Mouse (Mus musculus): ENCODE results near the gene Bco2. TPM values are rescaled to one million over a fixed set of nuclear protein-coding genes. Genes with fewer than 3 reads are reported as not detected.

Bco2 gene
- polyA plus RNA-seq, 1 experiment from 2014 or later = 0.17 TPM

GRCm38 (mm10) chr9:50490836-50491235 lies 64.1 kb downstream of the Bco2 start:
- H3K9ac ChIP-seq (replicated peaks) = no peak overlapping the region
- H3K9me3 ChIP-seq = no peaks in the 10 kb centered on the region
- peaks cover under 1% of the 10 kb centered on the region; the same call in 1 of the 2 replicates for H3K4me1 ChIP-seq
- no peak for ATAC-seq (ENCODE audit: low FRiP score, low read depth)
- H3K27me3 ChIP-seq = no peaks in the 10 kb centered on the region
- no peak overlapping the region for H3K4me2 ChIP-seq (replicated peaks)
- H3K36me3 ChIP-seq = no peaks in the 10 kb centered on the region
- no peak overlapping the region for H3K27ac ChIP-seq (replicated peaks)
- no peak overlapping the region for H3K4me3 ChIP-seq

GRCm38 (mm10) chr9:50485521-50485920 lies 69.5 kb downstream of the Bco2 start:
- Histone ChIP-seq H3K4me1 (peaks cover 5% of the 10 kb centered on the region), H3K4me3 (0 out of 2 replicates have a peak overlapping the region, but pooled peaks have one; percentile 12), H3K27me3 (0 out of 2 replicates have a peak, but pooled peaks cover 4% of the 10 kb centered on the region), H3K9ac (replicated peaks) (no peak overlapping the region), H3K9me3 (no peaks in the 10 kb centered on the region), H3K27ac (replicated peaks) (no peak overlapping the region), H3K36me3 (no peaks in the 10 kb centered on the region), H3K4me2 (replicated peaks) (peak overlapping the region; percentile 41)
- no peak for ATAC-seq (ENCODE audit: low FRiP score, low read depth)
- WGBS = 6% methylated on average over 10 of the region's 10 CpGs

Other genes starting within 250 kb of the Bco2 start
- gene Rpl10-ps3, start 210.2 kb downstream of the Bco2 start, polyA plus RNA-seq (2016; fragmentation: Nextera tagmentation; extraction: Ambion mirVana) = 121 and 146 TPM in 2 replicates
- 0.37 and 0.63 TPM in 2 replicates for gene Plet1, start 60.7 kb downstream of the Bco2 start, polyA plus RNA-seq (2016; fragmentation: Nextera tagmentation; extraction: Ambion mirVana)
- 97.4 and 102 TPM in 2 replicates for gene Pts, start 26.5 kb downstream of the Bco2 start, polyA plus RNA-seq (2016; fragmentation: Nextera tagmentation; extraction: Ambion mirVana)
- 21.9 and 29.2 TPM in 2 replicates for gene Il18, start 354 bp downstream of the Bco2 start, polyA plus RNA-seq (2016; fragmentation: Nextera tagmentation; extraction: Ambion mirVana)
- gene Tex12, start 6.1 kb upstream of the Bco2 start, polyA plus RNA-seq (2016; fragmentation: Nextera tagmentation; extraction: Ambion mirVana) = 0.48 and 0.93 TPM in 2 replicates
- gene Sdhd, start 48.6 kb upstream of the Bco2 start, polyA plus RNA-seq (2016; fragmentation: Nextera tagmentation; extraction: Ambion mirVana) = 209 and 224 TPM in 2 replicates
- gene Timm8b, start 48.7 kb upstream of the Bco2 start, polyA plus RNA-seq (2016; fragmentation: Nextera tagmentation; extraction: Ambion mirVana) = 344 and 368 TPM in 2 replicates
- 5.3 and 7.0 TPM in 2 replicates for gene Pih1d2, start 62.1 kb upstream of the Bco2 start, polyA plus RNA-seq (2016; fragmentation: Nextera tagmentation; extraction: Ambion mirVana)
- gene Nkapd1, start 62.3 kb upstream of the Bco2 start, polyA plus RNA-seq (2016; fragmentation: Nextera tagmentation; extraction: Ambion mirVana) = 27.7 and 28.0 TPM in 2 replicates
- 45.8 and 51.1 TPM in 2 replicates for gene Dlat, start 104.6 kb upstream of the Bco2 start, polyA plus RNA-seq (2016; fragmentation: Nextera tagmentation; extraction: Ambion mirVana)
- gene Dixdc1, start 184.3 kb upstream of the Bco2 start, polyA plus RNA-seq (2016; fragmentation: Nextera tagmentation; extraction: Ambion mirVana) = 28.5 and 32.0 TPM in 2 replicates
- gene 2310030G06Rik, start 191.4 kb upstream of the Bco2 start, polyA plus RNA-seq (2016; fragmentation: Nextera tagmentation; extraction: Ambion mirVana) = 0.42 and 0.56 TPM in 2 replicates
- 6.0 and 7.5 TPM in 2 replicates for gene Cryab, start 196.1 kb upstream of the Bco2 start, polyA plus RNA-seq (2016; fragmentation: Nextera tagmentation; extraction: Ambion mirVana)
- gene Hspb2, start 197.2 kb upstream of the Bco2 start, polyA plus RNA-seq (2016; fragmentation: Nextera tagmentation; extraction: Ambion mirVana) = 0.48 TPM in 1 of 2 replicates, not detected in the other
- gene Fdxacb1, start 213.1 kb upstream of the Bco2 start, polyA plus RNA-seq (2016; fragmentation: Nextera tagmentation; extraction: Ambion mirVana) = 11.7 and 12.5 TPM in 2 replicates
- gene Alg9, start 219.8 kb upstream of the Bco2 start, polyA plus RNA-seq (2016; fragmentation: Nextera tagmentation; extraction: Ambion mirVana) = 42.6 and 42.8 TPM in 2 replicates
- 37.6 and 42.0 TPM in 2 replicates for gene 1110032A03Rik, start 220.3 kb upstream of the Bco2 start, polyA plus RNA-seq (2016; fragmentation: Nextera tagmentation; extraction: Ambion mirVana)

All from midbrain, embryonic 12.5 days (tissue).